Mouse (Mus musculus) midbrain, embryonic 15.5 days (tissue): ENCODE results near the gene Ppip5k2. TPM values are rescaled to one million over a fixed set of nuclear protein-coding genes. Genes with fewer than 3 reads are reported as not detected.

Experiments used
- ATAC-seq: fragments of 200-750 bp; cut with Nextera tagmentation; replicated peaks from 2 replicates; pipeline ENCODE4 v1.8.0; 2017; ENCODE audit warnings: moderate TSS enrichment
- H3K27ac ChIP-seq: fragments of 300-500 bp; sonication (generic); 2 replicates; pipeline ENCODE4 v1.5.1; 2015; ENCODE audit warnings: mild to moderate bottlenecking, inconsistent platforms
- H3K27me3 ChIP-seq: fragments of 300-500 bp; sonication (generic); replicated peaks from 2 replicates; pipeline ENCODE4 v1.6.1; 2015; ENCODE audit warnings: inconsistent platforms
- H3K36me3 ChIP-seq: fragments of 300-500 bp; sonication (generic); replicated peaks from 2 replicates; pipeline ENCODE4 v1.6.1; 2015; ENCODE audit warnings: inconsistent platforms
- H3K4me1 ChIP-seq: fragments of 300-500 bp; sonication (generic); 2 replicates; pipeline ENCODE4 v1.6.1; 2015; ENCODE audit warnings: inconsistent platforms
- H3K4me2 ChIP-seq: fragments of 300-500 bp; sonication (generic); 2 replicates; pipeline ENCODE4 v1.6.1; 2015; ENCODE audit warnings: inconsistent platforms, mild to moderate bottlenecking, moderate library complexity
- H3K4me3 ChIP-seq: fragments of 300-500 bp; sonication (generic); 2 replicates; pipeline ENCODE4 v1.5.1; 2015; ENCODE audit warnings: mild to moderate bottlenecking, inconsistent platforms
- H3K9ac ChIP-seq: fragments of 300-500 bp; sonication (generic); 2 replicates; pipeline ENCODE4 v1.6.1; 2015; ENCODE audit warnings: mild to moderate bottlenecking, inconsistent platforms
- H3K9me3 ChIP-seq: fragments of 300-500 bp; sonication (generic); 2 replicates; pipeline ENCODE4 v1.6.1; 2016; ENCODE audit warnings: inconsistent platforms
- WGBS: fragments of 180-500 bp; shearing (Covaris S2); methylation state at CpG from one replicate; pipeline ENCODE4 v1.1.7; 2015; ENCODE audit warnings: mixed read lengths; 5-methylcytosine and 5-hydroxymethylcytosine counted together
- polyA plus RNA-seq: library from polyadenylated mRNA; unstranded; fragments of >200 nt; fragmentation: Nextera tagmentation; extraction: Ambion mirVana; gene quantifications from 2 replicates; pipeline ENCODE4 v1.2.1, GENCODE M21; 2015

Gene Ppip5k2
- polyA plus RNA-seq, 1 experiment from 2014 or later: 69.9 TPM

GRCm38 (mm10) chr1:97746261-97746660 lies 23.9 kb downstream of the Ppip5k2 start:
- no peak for ATAC-seq
- H3K9me3 ChIP-seq: no peaks in the 10 kb centered on the region
- H3K36me3 ChIP-seq: peaks cover 38% of the 10 kb centered on the region
- 96% methylated on average over 7 of the region's 7 CpGs for WGBS
- H3K27me3 ChIP-seq: no peaks in the 10 kb centered on the region
- no peak overlapping the region for H3K9ac ChIP-seq
- H3K4me1 ChIP-seq: no peaks in the 10 kb centered on the region
- H3K27ac ChIP-seq: no peak overlapping the region
- no peak overlapping the region for H3K4me2 ChIP-seq
- H3K4me3 ChIP-seq: no peak overlapping the region

DNA sequence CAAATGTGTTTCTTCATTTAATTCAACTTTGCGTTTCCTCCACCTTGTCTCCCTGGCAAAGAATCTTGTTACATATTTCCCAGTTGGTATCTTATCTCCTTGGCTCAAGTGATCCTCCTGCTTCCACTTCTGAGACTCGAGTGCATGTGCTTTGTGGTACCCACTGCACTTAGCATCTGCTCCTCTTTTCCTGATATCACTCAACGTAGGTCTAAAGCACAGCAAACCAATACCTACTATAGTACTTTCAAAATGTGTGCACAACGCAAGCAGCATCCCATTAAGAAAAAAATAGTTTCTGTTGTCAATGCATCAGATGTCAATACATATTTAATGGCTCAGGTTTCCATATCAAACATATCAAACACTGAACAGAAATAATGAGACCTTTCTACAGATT lies 24.5 kb downstream of the Ppip5k2 start:
- WGBS: 90% methylated on average over 4 of the region's 4 CpGs
- ATAC-seq: no peak
- H3K4me3 ChIP-seq: no peak overlapping the region

DNA sequence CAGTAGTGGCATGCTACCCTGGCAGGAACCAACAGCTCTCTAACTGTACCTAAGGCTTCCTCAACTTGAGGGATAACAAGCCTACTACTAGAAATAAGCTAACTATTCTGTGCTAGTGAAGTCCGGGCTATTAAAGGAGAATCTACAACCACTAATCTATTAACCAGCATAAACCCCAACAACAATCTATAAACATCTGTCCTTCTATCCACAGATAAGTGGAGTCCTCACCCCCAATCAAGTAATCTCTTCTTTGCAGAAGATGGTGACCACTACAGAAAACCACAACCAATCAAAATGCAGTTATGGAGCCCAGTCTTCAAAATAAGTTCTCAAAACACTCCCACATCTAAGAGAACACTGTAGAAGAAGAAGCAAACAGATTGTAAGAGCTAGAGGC lies 27.1 kb downstream of the Ppip5k2 start:
- H3K4me3 ChIP-seq: no peak overlapping the region
- 97% methylated on average over 1 of the region's 1 CpGs for WGBS
- no peaks in the 10 kb centered on the region for H3K27me3 ChIP-seq
- H3K27ac ChIP-seq: no peak overlapping the region
- H3K4me1 ChIP-seq: no peaks in the 10 kb centered on the region
- H3K36me3 ChIP-seq: peaks cover 42% of the 10 kb centered on the region
- H3K4me2 ChIP-seq: no peak overlapping the region
- ATAC-seq: no peak
- no peak overlapping the region for H3K9ac ChIP-seq
- no peaks in the 10 kb centered on the region for H3K9me3 ChIP-seq

More for the DNA sequence above, 24.5 kb downstream of the Ppip5k2 start:
- H3K4me1 ChIP-seq: no peaks in the 10 kb centered on the region
- H3K27ac ChIP-seq: no peak overlapping the region
- H3K27me3 ChIP-seq: no peaks in the 10 kb centered on the region
- peaks cover 40% of the 10 kb centered on the region for H3K36me3 ChIP-seq
- H3K9me3 ChIP-seq: no peaks in the 10 kb centered on the region
- H3K4me2 ChIP-seq: no peak overlapping the region
- no peak overlapping the region for H3K9ac ChIP-seq

GRCm38 (mm10) chr1:97729339-97729738 lies 40.9 kb downstream of the Ppip5k2 start:
- no peak for ATAC-seq
- no peaks in the 10 kb centered on the region for H3K4me1 ChIP-seq
- H3K27me3 ChIP-seq: no peaks in the 10 kb centered on the region
- H3K4me3 ChIP-seq: no peak overlapping the region
- WGBS: 85% methylated on average over 1 of the region's 1 CpGs
- no peak overlapping the region for H3K27ac ChIP-seq
- H3K4me2 ChIP-seq: no peak overlapping the region
- H3K9ac ChIP-seq: no peak overlapping the region
- no peaks in the 10 kb centered on the region for H3K9me3 ChIP-seq
- H3K36me3 ChIP-seq: peaks cover 19% of the 10 kb centered on the region

GRCm38 (mm10) chr1:97726730-97727129 lies 43.5 kb downstream of the Ppip5k2 start:
- no peaks in the 10 kb centered on the region for H3K4me1 ChIP-seq
- 73% methylated on average over 2 of the region's 2 CpGs for WGBS
- peaks cover 12% of the 10 kb centered on the region for H3K36me3 ChIP-seq
- H3K27ac ChIP-seq: no peak overlapping the region
- no peak overlapping the region for H3K9ac ChIP-seq
- H3K27me3 ChIP-seq: no peaks in the 10 kb centered on the region
- H3K4me2 ChIP-seq: no peak overlapping the region
- H3K9me3 ChIP-seq: no peaks in the 10 kb centered on the region
- H3K4me3 ChIP-seq: no peak overlapping the region
- no peak for ATAC-seq

DNA sequence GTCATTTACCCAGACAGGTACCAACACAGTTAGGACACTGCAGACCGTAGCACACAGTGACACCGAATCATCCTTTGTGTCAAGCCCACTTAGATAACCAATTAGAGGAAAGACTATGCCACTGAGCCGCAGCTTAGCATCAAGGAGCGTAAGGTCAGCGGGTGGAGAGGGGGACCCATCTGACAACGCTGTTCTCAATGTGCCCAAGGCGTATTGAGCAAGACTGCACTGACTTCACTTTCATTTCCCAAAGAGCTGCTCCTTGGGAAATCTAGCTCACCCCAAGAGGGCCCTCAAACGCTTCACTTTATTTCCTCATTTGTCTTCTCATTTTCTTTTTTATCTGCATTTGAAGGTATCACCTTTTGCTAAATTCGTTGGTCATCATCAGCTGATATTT lies 51.8 kb downstream of the Ppip5k2 start:
- Histone ChIP-seq H3K36me3 (peaks cover 28% of the 10 kb centered on the region), H3K4me1 (no peaks in the 10 kb centered on the region)

DNA sequence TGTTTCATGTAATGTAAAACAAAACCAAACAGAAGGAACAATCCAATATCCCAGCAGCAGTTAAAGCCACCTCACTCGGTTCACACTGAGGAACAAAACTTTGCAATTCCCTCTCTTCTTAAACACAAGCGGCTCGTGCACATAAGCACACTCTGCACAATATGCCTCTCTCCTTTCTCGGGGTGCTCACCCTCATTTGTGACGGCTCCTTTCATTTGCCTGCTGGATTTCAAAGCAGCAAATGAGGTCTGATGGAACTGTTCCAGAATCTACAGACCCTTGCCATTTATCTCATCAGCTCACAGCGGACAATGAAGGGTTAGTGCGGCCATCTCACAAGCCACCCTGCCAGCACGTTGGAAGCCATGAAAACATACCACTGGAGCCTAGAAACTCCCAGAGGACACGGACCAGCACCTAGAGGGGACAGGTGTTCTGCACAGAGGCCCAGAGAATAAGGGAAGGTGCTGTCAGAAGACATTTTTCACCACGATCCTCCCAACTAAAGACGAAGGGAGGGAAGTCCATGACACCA lies 55.8 kb downstream of the Ppip5k2 start:
- H3K27ac ChIP-seq: no peak overlapping the region
- H3K27me3 ChIP-seq: no peaks in the 10 kb centered on the region
- H3K4me3 ChIP-seq: no peak overlapping the region
- 70% methylated on average over 11 of the region's 11 CpGs for WGBS
- H3K4me2 ChIP-seq: no peak overlapping the region
- no peak overlapping the region for H3K9ac ChIP-seq
- H3K36me3 ChIP-seq: peaks cover 30% of the 10 kb centered on the region
- no peak for ATAC-seq
- no peaks in the 10 kb centered on the region for H3K9me3 ChIP-seq
- H3K4me1 ChIP-seq: no peaks in the 10 kb centered on the region

More for the DNA sequence above, 51.8 kb downstream of the Ppip5k2 start:
- no peak overlapping the region for H3K4me2 ChIP-seq
- H3K9me3 ChIP-seq: no peaks in the 10 kb centered on the region
- no peak overlapping the region for H3K9ac ChIP-seq
- ATAC-seq: no peak
- H3K27ac ChIP-seq: no peak overlapping the region
- WGBS: 87% methylated on average over 9 of the region's 9 CpGs
- H3K4me3 ChIP-seq: no peak overlapping the region
- no peaks in the 10 kb centered on the region for H3K27me3 ChIP-seq

GRCm38 (mm10) chr1:97710520-97710919 lies 59.7 kb downstream of the Ppip5k2 start:
- H3K4me3 ChIP-seq: no peak overlapping the region
- H3K27ac ChIP-seq: no peak overlapping the region
- no peaks in the 10 kb centered on the region for H3K4me1 ChIP-seq
- peaks cover 32% of the 10 kb centered on the region for H3K36me3 ChIP-seq
- ATAC-seq: no peak
- H3K27me3 ChIP-seq: no peaks in the 10 kb centered on the region
- no peak overlapping the region for H3K9ac ChIP-seq
- 92% methylated on average over 3 of the region's 3 CpGs for WGBS
- H3K9me3 ChIP-seq: no peaks in the 10 kb centered on the region
- no peak overlapping the region for H3K4me2 ChIP-seq

GRCm38 (mm10) chr1:97705389-97705788 lies 64.8 kb downstream of the Ppip5k2 start:
- no peak for ATAC-seq

DNA sequence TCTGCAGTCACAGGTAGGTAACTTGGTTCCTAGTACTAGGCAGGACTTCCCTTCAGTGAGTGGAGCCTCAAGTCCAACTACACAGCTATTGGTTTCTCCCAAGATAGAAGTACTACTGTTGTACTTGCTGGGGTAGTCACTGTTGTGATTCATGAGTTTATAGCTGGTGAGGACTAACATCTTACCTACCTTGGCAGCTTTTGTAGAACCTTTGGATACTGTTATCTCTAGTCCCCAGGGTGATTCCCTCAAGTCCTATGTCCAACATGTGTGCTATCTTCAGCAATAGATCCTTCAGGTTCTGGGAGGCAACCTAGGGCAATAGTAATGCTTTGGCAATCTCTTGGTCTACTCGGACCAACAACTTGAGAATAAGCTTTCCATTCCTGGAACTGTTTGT lies 65.6 kb downstream of the Ppip5k2 start:
- no peak for ATAC-seq
- Histone ChIP-seq H3K27me3 (no peaks in the 10 kb centered on the region), H3K4me1 (no peaks in the 10 kb centered on the region), H3K4me3 (no peak overlapping the region), H3K27ac (no peak overlapping the region), H3K36me3 (peaks cover 12% of the 10 kb centered on the region; the same call in 1 of the 2 replicates), H3K9me3 (no peaks in the 10 kb centered on the region), H3K9ac (no peak overlapping the region), H3K4me2 (no peak overlapping the region)
- 82% methylated on average over 1 of the region's 1 CpGs for WGBS

More at GRCm38 (mm10) chr1:97705389-97705788, 64.8 kb downstream of the Ppip5k2 start:
- Histone ChIP-seq H3K36me3 (peaks cover 12% of the 10 kb centered on the region; the same call in 1 of the 2 replicates), H3K9ac (no peak overlapping the region), H3K4me2 (no peak overlapping the region), H3K27me3 (no peaks in the 10 kb centered on the region), H3K4me3 (no peak overlapping the region), H3K4me1 (no peaks in the 10 kb centered on the region), H3K9me3 (no peaks in the 10 kb centered on the region), H3K27ac (no peak overlapping the region)

GRCm38 (mm10) chr1:97698956-97699570 lies 71.1 kb downstream of the Ppip5k2 start:
- no peaks in the 10 kb centered on the region for H3K27me3 ChIP-seq
- no peak overlapping the region for H3K9ac ChIP-seq
- peak overlapping the region; percentile 5; the same call in 1 of the 2 replicates for H3K4me2 ChIP-seq
- peak; percentile 40 for ATAC-seq
- H3K36me3 ChIP-seq: no peaks in the 10 kb centered on the region
- H3K4me1 ChIP-seq: peaks cover 5% of the 10 kb centered on the region; the same call in 1 of the 2 replicates
- 14% methylated on average over 11 of the region's 11 CpGs for WGBS
- H3K9me3 ChIP-seq: no peaks in the 10 kb centered on the region
- no peak overlapping the region for H3K4me3 ChIP-seq
- no peak overlapping the region for H3K27ac ChIP-seq

DNA sequence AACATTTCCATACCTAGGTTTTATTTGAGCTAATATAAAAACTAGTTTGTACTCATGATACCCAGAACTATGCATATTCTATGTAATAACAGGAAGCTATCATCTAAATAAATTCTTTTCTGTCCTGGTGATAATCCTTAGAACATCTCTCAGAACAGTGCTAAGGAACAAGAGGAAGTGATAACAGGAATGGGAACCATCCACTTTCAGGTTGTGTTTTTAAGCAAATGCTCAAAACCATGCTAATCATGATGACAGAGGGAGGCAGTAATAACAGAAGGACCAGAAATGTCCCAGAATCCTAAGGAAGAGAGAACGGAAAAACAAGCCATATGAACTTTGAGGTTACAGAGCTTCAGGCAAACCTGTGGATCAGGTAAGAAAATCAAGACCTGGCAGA lies 72.9 kb downstream of the Ppip5k2 start:
- Histone ChIP-seq H3K4me2 (no peak overlapping the region), H3K9ac (no peak overlapping the region), H3K27me3 (no peaks in the 10 kb centered on the region), H3K9me3 (no peaks in the 10 kb centered on the region), H3K36me3 (no peaks in the 10 kb centered on the region), H3K4me1 (peaks cover 5% of the 10 kb centered on the region; the same call in 1 of the 2 replicates), H3K27ac (no peak overlapping the region), H3K4me3 (no peak overlapping the region)
- WGBS: 94% methylated on average over 1 of the region's 1 CpGs
- ATAC-seq: no peak

- H3K4me2 ChIP-seq: no peak overlapping the region
- no peaks in the 10 kb centered on the region for H3K4me1 ChIP-seq
- no peak overlapping the region for H3K9ac ChIP-seq
- H3K27ac ChIP-seq: no peak overlapping the region
- H3K27me3 ChIP-seq: no peaks in the 10 kb centered on the region
- ATAC-seq: no peak
- no peaks in the 10 kb centered on the region for H3K9me3 ChIP-seq
- no peaks in the 10 kb centered on the region for H3K36me3 ChIP-seq
- H3K4me3 ChIP-seq: no peak overlapping the region
These were observed 76.4 kb downstream of the Ppip5k2 start for GRCm38 (mm10) chr1:97693825-97694224.
